Mouse (Mus musculus) testis, adult 2 months (tissue): Measurements from ENCODE around the gene Tppp2. TPM values are rescaled to one million over a fixed set of nuclear protein-coding genes. Genes with fewer than 3 reads are reported as not detected.
A peak's percentile ranks its signal among the peaks of the same experiment; 100 is the strongest.

Experiments used
- H3K27ac ChIP-seq: fragments of 200-500 bp; 2 replicates; pipeline ENCODE4 v1.5.1; 2012; ENCODE audit warnings: low read depth, low read length; ENCODE audit not compliant: control insufficient read depth, insufficient read depth
- H3K27me3 ChIP-seq: fragments of 200-500 bp; 2 replicates; pipeline ENCODE4 v1.6.1; 2012; ENCODE audit warnings: mild to moderate bottlenecking, low read length, moderate library complexity; ENCODE audit not compliant: control insufficient read depth, insufficient read depth
- H3K36me3 ChIP-seq: fragments of 200-500 bp; 2 replicates; pipeline ENCODE4 v1.6.1; 2012; ENCODE audit warnings: mild to moderate bottlenecking, low read length; ENCODE audit not compliant: control insufficient read depth, insufficient read depth
- H3K4me1 ChIP-seq: fragments of 200-500 bp; 2 replicates; pipeline ENCODE4 v1.6.1; 2012; ENCODE audit warnings: low read length; ENCODE audit not compliant: control insufficient read depth, insufficient read depth
- H3K4me3 ChIP-seq: fragments of 200-500 bp; 2 replicates; pipeline ENCODE4 v1.5.1; 2012; ENCODE audit warnings: low read depth, mild to moderate bottlenecking, low read length, moderate library complexity, mixed read lengths; ENCODE audit not compliant: control insufficient read depth
- CTCF ChIP-seq: fragments of 200-500 bp; IDR thresholded peaks from 2 replicates; pipeline ENCODE4 v1.5.1; 2012; ENCODE audit warnings: low read depth, mild to moderate bottlenecking, inconsistent platforms, low read length, moderate library complexity; ENCODE audit not compliant: control insufficient read depth, insufficient read depth, insufficient replicate concordance
- POLR2A ChIP-seq: fragments of 200-500 bp; IDR thresholded peaks from 2 replicates; pipeline ENCODE4 v1.6.1; 2012; ENCODE audit warnings: low read depth, mild to moderate bottlenecking, inconsistent platforms, low read length, moderate library complexity; ENCODE audit not compliant: control insufficient read depth
- polyA plus RNA-seq: library from polyadenylated mRNA; depleted of rRNA; stranded (reverse); fragments of >200 nt; gene quantifications from 2 replicates; pipeline ENCODE4 v1.2.3, GENCODE M21; 2012

Gene Tppp2
- polyA plus RNA-seq, 1 experiment, result 181 TPM

GRCm38 (mm10) chr14:51896539-51897170, 21.6 kb upstream of the Tppp2 start:
- Histone ChIP-seq H3K27ac (no peak overlapping the region), H3K27me3 (no peaks in the 10 kb centered on the region), H3K36me3 (no peaks in the 10 kb centered on the region), H3K4me1 (peaks cover 2% of the 10 kb centered on the region), H3K4me3 (no peak overlapping the region)
- TF ChIP-seq CTCF, result no peak
- no peak for TF ChIP-seq POLR2A

GRCm38 (mm10) chr14:51899351-51899750, 18.9 kb upstream of the Tppp2 start:
- Histone ChIP-seq H3K4me3 (no peak overlapping the region), H3K27ac (no peak overlapping the region), H3K27me3 (no peaks in the 10 kb centered on the region), H3K4me1 (no peaks in the 10 kb centered on the region; the same call in 1 of the 2 replicates), H3K36me3 (no peaks in the 10 kb centered on the region)
- TF ChIP-seq POLR2A (no peak), CTCF (no peak)

DNA sequence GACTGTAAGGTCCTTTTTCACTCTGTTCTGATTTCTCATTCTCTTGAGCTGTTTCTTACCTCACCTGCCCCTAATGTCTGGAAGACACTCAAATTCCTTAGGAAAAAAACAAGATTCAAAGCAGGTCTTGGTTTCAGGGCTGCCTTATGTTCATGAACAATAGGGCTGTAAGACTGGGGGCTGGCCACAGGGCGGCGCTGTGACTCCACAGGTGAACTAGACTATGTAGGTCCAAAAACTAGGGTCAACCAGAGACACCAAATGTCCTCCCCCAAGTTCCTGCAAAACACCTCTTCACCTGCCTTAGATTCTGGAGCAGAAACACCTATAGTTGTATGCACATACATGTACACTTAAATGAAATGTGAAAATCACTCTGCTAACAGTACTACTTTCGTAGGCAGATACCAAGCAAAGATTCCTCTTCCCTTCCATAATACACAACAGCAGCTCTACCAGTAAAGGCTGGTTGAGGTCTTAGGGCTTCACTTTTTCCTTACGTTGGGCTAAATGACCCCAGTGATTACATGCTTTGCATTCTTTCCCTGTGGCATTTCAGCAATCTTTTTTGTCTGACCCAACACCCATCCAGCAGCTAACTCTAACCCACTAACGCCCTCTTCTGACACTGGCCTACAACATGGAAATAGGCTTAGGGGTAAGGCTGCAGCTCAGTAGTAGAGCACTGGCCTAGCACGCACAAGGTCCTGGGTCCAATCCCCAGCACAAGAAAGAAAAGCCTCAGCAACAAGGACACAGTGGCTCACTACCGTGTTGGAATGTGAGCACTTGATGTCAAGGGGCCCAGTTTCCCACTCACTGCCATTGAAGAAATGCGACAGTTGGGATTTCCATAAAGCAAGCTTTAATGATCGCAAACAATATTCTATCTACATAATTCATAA, 15.2 kb upstream of the Tppp2 start:
- H3K36me3 ChIP-seq, result no peaks in the 10 kb centered on the region
- peak; percentile 86 for TF ChIP-seq CTCF
- no peak for TF ChIP-seq POLR2A
- H3K27ac ChIP-seq, result no peak overlapping the region
- no peaks in the 10 kb centered on the region for H3K4me1 ChIP-seq
- H3K4me3 ChIP-seq, result no peak overlapping the region
- H3K27me3 ChIP-seq, result no peaks in the 10 kb centered on the region

DNA sequence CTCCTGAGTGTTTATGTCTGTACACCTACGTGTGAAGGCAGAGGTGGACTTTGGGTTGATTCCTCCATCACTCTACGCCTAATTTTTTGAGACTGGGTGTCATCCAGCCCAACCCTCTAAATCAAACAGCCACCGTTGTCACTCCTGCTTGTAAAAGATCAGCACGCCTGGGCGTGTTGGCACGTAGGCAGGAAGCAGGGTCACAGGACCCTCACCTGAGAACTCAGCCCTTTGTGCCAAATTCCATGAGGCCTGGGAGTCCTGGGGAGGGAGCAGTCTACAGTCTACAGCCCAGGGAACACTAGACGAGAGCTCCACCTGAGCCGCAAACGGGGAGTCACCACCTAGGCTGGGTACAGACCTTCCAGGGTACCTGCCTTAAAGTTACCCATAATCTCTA, 14.4 kb upstream of the Tppp2 start:
- no peaks in the 10 kb centered on the region for H3K27me3 ChIP-seq
- no peak for TF ChIP-seq CTCF
- no peak for TF ChIP-seq POLR2A
- H3K36me3 ChIP-seq, result no peaks in the 10 kb centered on the region
- H3K4me1 ChIP-seq, result no peaks in the 10 kb centered on the region
- no peak overlapping the region for H3K27ac ChIP-seq
- H3K4me3 ChIP-seq, result no peak overlapping the region

DNA sequence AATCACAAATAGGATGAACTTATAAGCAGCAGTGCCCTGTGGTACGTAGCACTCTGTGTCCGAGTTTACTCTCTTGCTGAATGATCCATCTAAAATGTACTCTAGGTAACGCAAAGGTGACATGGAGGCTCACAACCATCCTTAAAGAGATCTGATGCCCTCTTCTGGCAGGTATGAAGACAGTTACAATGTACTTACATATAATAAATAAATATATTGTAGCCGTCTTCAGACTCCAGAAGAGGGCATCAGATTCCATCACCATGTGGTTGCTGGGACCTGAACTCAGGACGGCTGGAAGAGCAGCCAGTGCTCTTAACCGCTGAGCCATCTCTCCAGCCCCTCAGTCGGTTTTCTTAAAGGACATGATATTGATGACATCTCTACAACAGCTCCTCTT, 13.5 kb upstream of the Tppp2 start:
- Histone ChIP-seq H3K4me3 (no peak overlapping the region), H3K27me3 (no peaks in the 10 kb centered on the region), H3K36me3 (no peaks in the 10 kb centered on the region), H3K4me1 (no peaks in the 10 kb centered on the region), H3K27ac (no peak overlapping the region)
- TF ChIP-seq POLR2A (no peak), CTCF (no peak)

GRCm38 (mm10) chr14:51906102-51906501, 12.1 kb upstream of the Tppp2 start:
- H3K27ac ChIP-seq, result no peak overlapping the region
- no peaks in the 10 kb centered on the region for H3K36me3 ChIP-seq
- no peak overlapping the region for H3K4me3 ChIP-seq
- H3K27me3 ChIP-seq, result no peaks in the 10 kb centered on the region
- H3K4me1 ChIP-seq, result no peaks in the 10 kb centered on the region
- no peak for TF ChIP-seq POLR2A
- TF ChIP-seq CTCF, result no peak

DNA sequence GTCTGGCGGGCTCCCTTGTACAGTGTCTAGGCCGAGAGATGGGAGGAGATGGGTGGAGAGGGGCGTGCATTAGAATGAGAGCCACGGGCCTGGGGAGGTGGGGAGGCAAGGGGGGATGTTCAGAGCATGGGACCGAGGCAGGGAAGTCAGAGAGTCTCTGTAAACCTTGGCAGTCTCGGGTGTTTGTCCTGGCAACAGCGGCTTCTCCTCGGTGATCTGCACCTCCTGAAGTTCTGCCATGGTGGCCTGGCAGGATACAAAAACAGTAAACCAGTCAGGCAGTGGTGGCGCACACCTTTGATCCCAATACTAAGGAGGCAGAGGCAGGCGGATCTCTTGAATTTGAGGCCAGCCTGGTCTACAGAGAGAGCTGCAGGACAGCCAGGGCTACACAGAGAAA, 6.9 kb upstream of the Tppp2 start:
- Histone ChIP-seq H3K27me3 (no peaks in the 10 kb centered on the region), H3K4me1 (peaks cover 15% of the 10 kb centered on the region), H3K27ac (no peak overlapping the region), H3K4me3 (no peak overlapping the region), H3K36me3 (no peaks in the 10 kb centered on the region)
- TF ChIP-seq CTCF (no peak), POLR2A (no peak)
